Mouse (Mus musculus) midbrain, embryonic 11.5 days (tissue): ENCODE measurements around the gene Arhgef40. TPM values are rescaled to one million over a fixed set of nuclear protein-coding genes. Genes with fewer than 3 reads are reported as not detected.

Experiments
- ATAC-seq: fragments of 200-750 bp; cut with Nextera tagmentation; 2 replicates; pipeline ENCODE4 v1.8.0; 2017; ENCODE audit warnings: moderate TSS enrichment, moderate library complexity; ENCODE audit not compliant: low FRiP score
- DNase-seq: peaks from one replicate; pipeline ENCODE4 v3.0.0; 2015; ENCODE audit warnings: low spot score; ENCODE audit errors: missing footprints
- H3K27ac ChIP-seq: fragments of 300-500 bp; sonication (generic); 2 replicates; pipeline ENCODE4 v1.5.1; 2014; ENCODE audit warnings: low read depth, low read length
- H3K27me3 ChIP-seq: fragments of 300-500 bp; sonication (generic); 2 replicates; pipeline ENCODE4 v1.6.1; 2014; ENCODE audit warnings: mild to moderate bottlenecking, low read length, moderate library complexity, mixed read lengths; ENCODE audit not compliant: control insufficient read depth, insufficient read depth
- H3K36me3 ChIP-seq: fragments of 300-500 bp; sonication (generic); 2 replicates; pipeline ENCODE4 v1.6.1; 2014; ENCODE audit warnings: mild to moderate bottlenecking, low read length, moderate library complexity, mixed read lengths; ENCODE audit not compliant: control insufficient read depth, insufficient read depth
- H3K4me1 ChIP-seq: fragments of 300-500 bp; sonication (generic); 2 replicates; pipeline ENCODE4 v1.6.1; 2014; ENCODE audit warnings: low read length; ENCODE audit not compliant: control insufficient read depth, insufficient read depth
- H3K4me2 ChIP-seq: fragments of 300-500 bp; sonication (generic); 2 replicates; pipeline ENCODE4 v1.6.1; 2014; ENCODE audit warnings: mild to moderate bottlenecking, moderate library complexity
- H3K4me3 ChIP-seq: fragments of 300-500 bp; sonication (generic); 2 replicates; pipeline ENCODE4 v1.5.1; 2014; ENCODE audit warnings: low read depth, low read length
- H3K9ac ChIP-seq: fragments of 300-500 bp; sonication (generic); 2 replicates; pipeline ENCODE4 v1.6.1; 2014; ENCODE audit warnings: low read length
- H3K9me3 ChIP-seq: fragments of 300-500 bp; sonication (generic); 2 replicates; pipeline ENCODE4 v1.6.1; 2016; ENCODE audit warnings: low read length; ENCODE audit not compliant: control insufficient read depth
- WGBS: fragments of 180-500 bp; shearing (Covaris S2); extraction: QIAGEN DNeasy Blood & Tissue Kit; methylation state at CpG from one replicate; pipeline ENCODE4 v1.1.7; 2014; 5-methylcytosine and 5-hydroxymethylcytosine counted together
- polyA plus RNA-seq: library from polyadenylated mRNA; unstranded; fragments of >200 nt; fragmentation: Nextera tagmentation; extraction: Ambion mirVana; gene quantifications from 2 replicates; pipeline ENCODE4 v1.2.1, GENCODE M21; 2014

Arhgef40 gene
- polyA plus RNA-seq: 50.4 and 52.8 TPM in 2 replicates

- Histone ChIP-seq H3K27me3 (no peaks in the 10 kb centered on the region), H3K36me3 (peaks cover 11% of the 10 kb centered on the region; the same call in 1 of the 2 replicates), H3K4me1 (peaks cover 20% of the 10 kb centered on the region), H3K9me3 (no peaks in the 10 kb centered on the region), H3K4me3 (peak within 1 kb of the TSS; percentile 78), H3K27ac (peak within 1 kb of the TSS; percentile 78), H3K4me2 (peak within 1 kb of the TSS; percentile 61), H3K9ac (peak within 1 kb of the TSS; percentile 88)
- WGBS: under 1% methylated on average over 62 of the region's 74 CpGs
- DNase-seq: peak; percentile 98
- peak; percentile 91 for ATAC-seq
These were observed at the start of gene Arhgef40 for GRCm38 (mm10) chr14:51984247-51985231. Arhgef40 (plus strand) TSS chr14:51984719.

GRCm38 (mm10) chr14:51939005-51939404, 45.5 kb upstream of the Arhgef40 start:
- no peak overlapping the region for H3K4me3 ChIP-seq
- DNase-seq (no peak), ATAC-seq (peak; percentile 30; the same call in 1 of the 2 replicates)
- no peaks in the 10 kb centered on the region for H3K36me3 ChIP-seq
- H3K27me3 ChIP-seq: no peaks in the 10 kb centered on the region
- 91% methylated on average over 9 of the region's 9 CpGs for WGBS
- H3K27ac ChIP-seq: no peak overlapping the region
- H3K4me1 ChIP-seq: no peaks in the 10 kb centered on the region
- no peaks in the 10 kb centered on the region for H3K9me3 ChIP-seq
- H3K9ac ChIP-seq: no peak overlapping the region
- H3K4me2 ChIP-seq: no peak overlapping the region

- no peak overlapping the region for H3K9ac ChIP-seq
- no peaks in the 10 kb centered on the region for H3K9me3 ChIP-seq
- no peaks in the 10 kb centered on the region for H3K4me1 ChIP-seq
- H3K36me3 ChIP-seq: no peaks in the 10 kb centered on the region
- H3K4me3 ChIP-seq: no peak overlapping the region
- H3K27ac ChIP-seq: no peak overlapping the region
- DNase-seq (no peak), ATAC-seq (no peak)
- no peaks in the 10 kb centered on the region for H3K27me3 ChIP-seq
- H3K4me2 ChIP-seq: no peak overlapping the region
- 48% methylated on average over 8 of the region's 8 CpGs for WGBS
These were observed 43.5 kb upstream of the Arhgef40 start for GRCm38 (mm10) chr14:51940944-51941560.

- Histone ChIP-seq H3K4me3 (no peak overlapping the region), H3K9me3 (no peaks in the 10 kb centered on the region), H3K27ac (no peak overlapping the region), H3K4me2 (no peak overlapping the region), H3K9ac (no peak overlapping the region), H3K4me1 (no peaks in the 10 kb centered on the region), H3K36me3 (no peaks in the 10 kb centered on the region), H3K27me3 (no peaks in the 10 kb centered on the region)
- DNase-seq: no peak
- ATAC-seq: no peak
- WGBS: 59% methylated on average over 9 of the region's 9 CpGs
These were observed 42.9 kb upstream of the Arhgef40 start for GRCm38 (mm10) chr14:51941577-51941976.

- no peak overlapping the region for H3K27ac ChIP-seq
- 77% methylated on average over 7 of the region's 7 CpGs for WGBS
- H3K4me1 ChIP-seq: no peaks in the 10 kb centered on the region
- H3K4me3 ChIP-seq: no peak overlapping the region
- H3K9me3 ChIP-seq: no peaks in the 10 kb centered on the region
- no peaks in the 10 kb centered on the region for H3K36me3 ChIP-seq
- no peak for DNase-seq
- no peaks in the 10 kb centered on the region for H3K27me3 ChIP-seq
- ATAC-seq: no peak
- H3K9ac ChIP-seq: no peak overlapping the region
- no peak overlapping the region for H3K4me2 ChIP-seq
These were observed 42.3 kb upstream of the Arhgef40 start for GRCm38 (mm10) chr14:51942236-51942635.

- no peaks in the 10 kb centered on the region for H3K27me3 ChIP-seq
- no peaks in the 10 kb centered on the region for H3K9me3 ChIP-seq
- H3K27ac ChIP-seq: no peak overlapping the region
- no peak overlapping the region for H3K4me3 ChIP-seq
- ATAC-seq (no peak), DNase-seq (no peak)
- no peaks in the 10 kb centered on the region for H3K4me1 ChIP-seq
- no peak overlapping the region for H3K9ac ChIP-seq
- no peaks in the 10 kb centered on the region for H3K36me3 ChIP-seq
- 83% methylated on average over 6 of the region's 6 CpGs for WGBS
- H3K4me2 ChIP-seq: no peak overlapping the region
These were observed 41.2 kb upstream of the Arhgef40 start for GRCm38 (mm10) chr14:51943336-51943735.

GRCm38 (mm10) chr14:51960316-51960715, 24.2 kb upstream of the Arhgef40 start:
- H3K4me1 ChIP-seq: no peaks in the 10 kb centered on the region
- H3K4me3 ChIP-seq: no peak overlapping the region
- H3K27me3 ChIP-seq: no peaks in the 10 kb centered on the region
- no peak for DNase-seq
- ATAC-seq: no peak
- H3K27ac ChIP-seq: no peak overlapping the region
- no peaks in the 10 kb centered on the region; the same call in 1 of the 2 replicates for H3K9me3 ChIP-seq
- H3K4me2 ChIP-seq: no peak overlapping the region
- WGBS: 89% methylated on average over 2 of the region's 2 CpGs
- H3K36me3 ChIP-seq: no peaks in the 10 kb centered on the region
- no peak overlapping the region for H3K9ac ChIP-seq

- Histone ChIP-seq H3K4me3 (no peak overlapping the region), H3K9me3 (no peaks in the 10 kb centered on the region), H3K4me2 (no peak overlapping the region), H3K36me3 (no peaks in the 10 kb centered on the region), H3K9ac (no peak overlapping the region), H3K4me1 (no peaks in the 10 kb centered on the region), H3K27ac (no peak overlapping the region), H3K27me3 (no peaks in the 10 kb centered on the region)
- ATAC-seq: no peak
- WGBS: 89% methylated on average over 3 of the region's 3 CpGs
- no peak for DNase-seq
These were observed 17.1 kb upstream of the Arhgef40 start for GRCm38 (mm10) chr14:51967400-51967799.

- Histone ChIP-seq H3K9me3 (no peaks in the 10 kb centered on the region), H3K4me2 (no peak overlapping the region), H3K27me3 (no peaks in the 10 kb centered on the region), H3K4me1 (peaks cover 8% of the 10 kb centered on the region), H3K9ac (no peak overlapping the region), H3K4me3 (no peak overlapping the region), H3K36me3 (no peaks in the 10 kb centered on the region), H3K27ac (no peak overlapping the region)
- WGBS: 86% methylated on average over 3 of the region's 3 CpGs
- ATAC-seq (no peak), DNase-seq (no peak)
These were observed 5.3 kb upstream of the Arhgef40 start for GRCm38 (mm10) chr14:51979252-51979651.
